Mouse (Mus musculus) kidney, postnatal 0 days (tissue): ENCODE data around the gene Kctd21. TPM values are rescaled to one million over a fixed set of nuclear protein-coding genes. Genes with fewer than 3 reads are reported as not detected.

Source experiments
- ATAC-seq: fragments of 200-750 bp; cut with Nextera tagmentation; replicated peaks from 2 replicates; pipeline ENCODE4 v1.8.0; 2017; ENCODE audit warnings: low read depth, moderate number of reproducible peaks, moderate TSS enrichment, moderate library complexity; ENCODE audit not compliant: low FRiP score
- DNase-seq: peaks from one replicate; pipeline ENCODE4 v3.0.0-alpha.2; 2016; ENCODE audit warnings: low spot score
- H3K27ac ChIP-seq: fragments of 300-500 bp; sonication (generic); 2 replicates; pipeline ENCODE4 v1.5.1; 2014; ENCODE audit warnings: mild to moderate bottlenecking
- H3K27me3 ChIP-seq: fragments of 300-500 bp; sonication (generic); 2 replicates; pipeline ENCODE4 v1.6.1; 2014; ENCODE audit warnings: low read length, mixed read lengths; ENCODE audit not compliant: insufficient read depth
- H3K36me3 ChIP-seq: fragments of 300-500 bp; sonication (generic); 2 replicates; pipeline ENCODE4 v1.6.1; 2014; ENCODE audit warnings: low read length, mixed read lengths; ENCODE audit not compliant: insufficient read depth
- H3K4me1 ChIP-seq: fragments of 300-500 bp; sonication (generic); replicated peaks from 2 replicates; pipeline ENCODE4 v1.6.1; 2014; ENCODE audit warnings: antibody characterized with exemption, low read length, mixed read lengths; ENCODE audit not compliant: insufficient read depth
- H3K4me2 ChIP-seq: fragments of 300-500 bp; sonication (generic); 2 replicates; pipeline ENCODE4 v1.6.1; 2014; ENCODE audit warnings: mild to moderate bottlenecking, low read length, moderate library complexity, mixed read lengths
- H3K4me3 ChIP-seq: fragments of 300-500 bp; sonication (generic); replicated peaks from 2 replicates; pipeline ENCODE4 v1.5.1; 2014; ENCODE audit warnings: low read depth, low read length
- H3K9ac ChIP-seq: fragments of 300-500 bp; sonication (generic); 2 replicates; pipeline ENCODE4 v1.6.1; 2014; ENCODE audit warnings: low read depth, low read length
- H3K9me3 ChIP-seq: fragments of 300-500 bp; sonication (generic); replicated peaks from 2 replicates; pipeline ENCODE4 v1.6.1; 2016; ENCODE audit warnings: low read length, inconsistent platforms, mixed read lengths
- CTCF ChIP-seq: IDR thresholded peaks from 2 replicates; pipeline ENCODE4 v1.5.1; 2016; ENCODE audit warnings: antibody characterized with exemption, low read depth, mild to moderate bottlenecking, moderate library complexity
- WGBS: fragments of 180-500 bp; shearing (Covaris S2); extraction: QIAGEN DNeasy Blood & Tissue Kit; methylation state at CpG from one replicate; pipeline ENCODE4 v1.1.7; 2014; 5-methylcytosine and 5-hydroxymethylcytosine counted together
- polyA plus RNA-seq: library from polyadenylated mRNA; unstranded; fragments of >200 nt; fragmentation: Nextera tagmentation; extraction: Ambion mirVana; gene quantifications from 2 replicates; pipeline ENCODE4 v1.2.1, GENCODE M21; 2015

Kctd21 gene
- polyA plus RNA-seq: 2.0 and 2.8 TPM in 2 replicates

GRCm38 (mm10) chr7:97331726-97332666 is at the start of gene Kctd21, which contains the start of gene Usp35:
TSS of gene Kctd21 (plus strand) at chr7:97332327.
TSS of gene Usp35 (minus strand) at chr7:97332020.
- no peaks in the 10 kb centered on the region for H3K36me3 ChIP-seq
- peak; percentile 56 for TF ChIP-seq CTCF
- H3K4me2 ChIP-seq: peak within 1 kb of the TSS; percentile 89
- WGBS: under 1% methylated on average over 68 of the region's 68 CpGs
- H3K4me1 ChIP-seq: peaks cover 15% of the 10 kb centered on the region
- no peaks in the 10 kb centered on the region for H3K27me3 ChIP-seq
- H3K9ac ChIP-seq: peak within 1 kb of the TSS; percentile 69
- DNase-seq (peak; percentile 97), ATAC-seq (peak; percentile 99)
- no peak within 1 kb of the TSS for H3K27ac ChIP-seq
- H3K4me3 ChIP-seq: peak within 1 kb of the TSS; percentile 73
- H3K9me3 ChIP-seq: no peaks in the 10 kb centered on the region

- H3K4me2 ChIP-seq: no peak overlapping the region
- no peak for DNase-seq
- ATAC-seq: no peak
- H3K36me3 ChIP-seq: peaks cover 22% of the 10 kb centered on the region; the same call in 1 of the 2 replicates
- no peaks in the 10 kb centered on the region for H3K9me3 ChIP-seq
- TF ChIP-seq CTCF: no peak
- H3K27ac ChIP-seq: no peak overlapping the region
- no peaks in the 10 kb centered on the region for H3K4me1 ChIP-seq
- H3K27me3 ChIP-seq: no peaks in the 10 kb centered on the region
- WGBS: 36% methylated on average over 2 of the region's 2 CpGs
- H3K4me3 ChIP-seq: no peak overlapping the region
- no peak overlapping the region for H3K9ac ChIP-seq
Observed at GRCm38 (mm10) chr7:97296986-97297385, 35.1 kb upstream of the Kctd21 start.

- Histone ChIP-seq H3K36me3 (peaks cover 25% of the 10 kb centered on the region; the same call in 1 of the 2 replicates), H3K27me3 (no peaks in the 10 kb centered on the region), H3K4me1 (no peaks in the 10 kb centered on the region), H3K9me3 (no peaks in the 10 kb centered on the region), H3K27ac (no peak overlapping the region), H3K9ac (no peak overlapping the region), H3K4me2 (no peak overlapping the region), H3K4me3 (no peak overlapping the region)
- peak; percentile 95 for TF ChIP-seq CTCF
- DNase-seq: peak; percentile 82
- ATAC-seq: peak; percentile 25; the same call in 1 of the 2 replicates
- WGBS: 0% methylated on average over 2 of the region's 2 CpGs
Observed at GRCm38 (mm10) chr7:97297466-97297865, 34.7 kb upstream of the Kctd21 start.

GRCm38 (mm10) chr7:97298279-97298678 is 33.8 kb upstream of the Kctd21 start:
- no peaks in the 10 kb centered on the region for H3K4me1 ChIP-seq
- H3K4me2 ChIP-seq: no peak overlapping the region
- peaks cover 34% of the 10 kb centered on the region; the same call in 1 of the 2 replicates for H3K36me3 ChIP-seq
- DNase-seq (no peak), ATAC-seq (no peak)
- no peak overlapping the region for H3K9ac ChIP-seq
- H3K27me3 ChIP-seq: no peaks in the 10 kb centered on the region
- H3K27ac ChIP-seq: no peak overlapping the region
- no peak overlapping the region for H3K4me3 ChIP-seq
- WGBS: 90% methylated on average over 2 of the region's 2 CpGs
- no peaks in the 10 kb centered on the region for H3K9me3 ChIP-seq
- no peak for TF ChIP-seq CTCF

GRCm38 (mm10) chr7:97298943-97299342 is 33.2 kb upstream of the Kctd21 start:
- TF ChIP-seq CTCF: no peak
- H3K36me3 ChIP-seq: peaks cover 40% of the 10 kb centered on the region; the same call in 1 of the 2 replicates
- DNase-seq (no peak), ATAC-seq (no peak)
- H3K27me3 ChIP-seq: no peaks in the 10 kb centered on the region
- 89% methylated on average over 6 of the region's 6 CpGs for WGBS
- H3K4me3 ChIP-seq: no peak overlapping the region
- H3K9ac ChIP-seq: no peak overlapping the region
- H3K4me2 ChIP-seq: no peak overlapping the region
- no peaks in the 10 kb centered on the region for H3K4me1 ChIP-seq
- H3K27ac ChIP-seq: no peak overlapping the region
- H3K9me3 ChIP-seq: no peaks in the 10 kb centered on the region

GRCm38 (mm10) chr7:97300914-97301313 is 31.2 kb upstream of the Kctd21 start:
- ATAC-seq: no peak
- Histone ChIP-seq H3K9ac (no peak overlapping the region), H3K9me3 (no peaks in the 10 kb centered on the region), H3K36me3 (peaks cover 52% of the 10 kb centered on the region; the same call in 1 of the 2 replicates), H3K27ac (no peak overlapping the region), H3K4me2 (no peak overlapping the region), H3K4me3 (no peak overlapping the region), H3K27me3 (no peaks in the 10 kb centered on the region), H3K4me1 (no peaks in the 10 kb centered on the region)
- no peak for TF ChIP-seq CTCF
- 93% methylated on average over 2 of the region's 2 CpGs for WGBS
- DNase-seq: no peak
